Mouse (Mus musculus) cerebellum, postnatal 4 days (tissue): ENCODE data around the gene Gm11437.

Experiments
- DNase-seq, 2 experiments: peaks; one replicate each; pipeline ENCODE4 v3.0.0; 2022; ENCODE audit warnings: low spot score in 2 of 2, mixed read lengths in 1 of 2

Gm11437 gene

DNA sequence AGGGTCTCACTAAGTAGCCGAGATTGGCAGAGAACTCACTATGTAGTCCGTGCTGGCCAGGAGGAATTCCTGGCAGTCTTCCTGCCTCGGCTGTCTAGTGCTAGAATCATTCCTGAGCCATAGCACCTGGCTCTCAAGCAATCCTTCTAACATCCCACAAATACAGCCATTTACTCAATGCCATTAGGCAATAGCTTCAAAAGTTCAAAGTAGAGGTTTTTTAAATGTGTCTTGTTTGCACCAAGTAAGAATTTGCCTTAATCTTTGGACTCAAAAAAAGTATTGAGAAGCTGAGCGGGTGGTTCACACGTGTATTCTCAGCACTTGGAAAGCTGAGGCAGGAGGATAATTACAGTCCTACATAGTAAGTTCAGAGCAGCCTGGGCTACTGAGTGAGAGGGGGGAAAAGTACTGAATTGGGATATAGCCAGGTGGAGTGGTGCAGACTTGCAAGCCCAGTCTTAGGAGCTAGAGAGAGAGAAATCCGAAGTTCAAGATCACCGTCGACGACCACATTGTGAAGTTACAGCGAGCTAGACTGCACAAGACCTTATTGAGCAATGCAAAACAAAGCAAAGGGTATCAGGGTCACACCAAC, 22.0 kb downstream of the Gm11437 start:
- DNase-seq, result no peak

DNA sequence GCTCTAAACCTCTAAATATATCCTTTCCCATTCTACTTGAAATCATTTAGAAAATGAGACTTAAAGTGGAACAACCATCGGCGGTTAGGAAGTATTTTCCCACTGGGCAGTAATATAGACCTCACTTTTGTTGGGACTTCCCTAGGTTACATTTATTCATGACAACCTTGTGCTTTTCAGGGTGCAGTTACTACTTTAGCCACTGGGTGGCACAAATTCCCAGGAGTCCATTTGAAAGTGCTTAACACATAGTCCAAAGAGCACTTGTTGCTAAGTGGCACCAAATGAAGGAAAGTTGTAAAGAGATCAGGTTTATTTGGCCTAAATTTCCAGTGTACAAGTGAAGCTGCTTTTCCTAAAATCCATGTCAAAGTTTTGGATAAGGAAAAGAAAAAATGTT, 25.5 kb downstream of the Gm11437 start:
- peak in 1 of 2 experiments; percentile 41 for DNase-seq

DNA sequence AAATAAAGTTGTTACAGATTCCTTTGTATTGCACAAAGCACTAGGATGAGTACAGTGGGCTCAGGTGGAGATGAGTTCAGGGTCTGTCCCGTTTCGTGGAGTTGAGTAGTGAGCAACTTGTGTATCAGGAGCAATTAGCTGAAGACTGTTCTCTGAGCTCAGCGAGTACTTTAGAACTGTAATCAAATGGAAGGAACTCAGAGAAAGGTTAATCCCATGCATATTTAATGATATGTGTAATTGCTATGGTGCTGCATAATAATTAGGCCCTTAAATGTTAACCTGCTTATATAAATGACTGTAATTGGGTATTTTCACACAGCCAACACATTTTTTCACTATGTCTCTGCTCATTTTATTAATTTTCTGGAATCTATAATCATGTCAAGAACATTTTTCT, 30.8 kb downstream of the Gm11437 start:
- DNase-seq, result no peak

DNA sequence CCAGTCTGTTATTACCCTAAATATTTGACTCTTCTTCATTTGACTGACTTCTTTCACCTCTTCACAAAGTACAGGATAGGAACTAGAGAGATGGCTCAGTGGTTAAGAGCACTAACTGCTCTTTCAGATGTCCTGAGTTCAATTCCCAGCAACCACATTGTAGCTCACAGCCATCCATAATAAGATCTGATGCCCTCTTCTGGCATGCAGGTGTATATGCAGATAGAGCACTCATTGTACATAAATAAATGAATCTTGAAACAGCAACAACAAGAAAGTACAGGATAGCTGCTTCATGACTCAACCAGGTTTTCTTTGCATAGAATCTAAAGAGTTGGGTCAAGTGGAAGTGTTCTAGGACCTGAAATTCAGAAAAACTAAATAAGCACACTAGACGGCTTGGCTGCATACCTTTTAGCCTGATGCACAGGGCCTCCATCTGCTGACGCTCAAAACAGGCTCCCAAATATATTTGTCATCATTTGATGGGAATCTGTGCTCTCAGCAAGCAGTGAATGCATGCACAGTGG, 32.9 kb downstream of the Gm11437 start:
- no peak for DNase-seq

DNA sequence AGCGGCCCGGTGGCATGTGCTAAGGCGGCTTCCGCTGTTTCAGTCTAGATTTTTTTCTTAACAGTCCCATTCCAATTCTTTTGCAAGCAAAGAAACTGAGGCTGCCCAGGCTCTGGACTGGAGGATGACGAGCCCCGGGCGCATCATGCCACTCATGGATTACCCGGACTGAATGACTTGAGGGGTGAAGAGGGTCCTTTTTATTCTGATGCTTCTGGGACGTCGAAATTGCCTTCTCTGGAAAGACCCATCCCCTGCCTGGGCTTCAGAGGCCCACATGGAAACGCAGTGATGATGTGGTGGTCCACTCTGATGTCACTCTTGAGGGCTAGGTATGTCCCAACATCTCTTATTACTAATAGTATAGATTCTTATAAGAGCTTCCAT, 37.5 kb downstream of the Gm11437 start:
- DNase-seq, result no peak

DNA sequence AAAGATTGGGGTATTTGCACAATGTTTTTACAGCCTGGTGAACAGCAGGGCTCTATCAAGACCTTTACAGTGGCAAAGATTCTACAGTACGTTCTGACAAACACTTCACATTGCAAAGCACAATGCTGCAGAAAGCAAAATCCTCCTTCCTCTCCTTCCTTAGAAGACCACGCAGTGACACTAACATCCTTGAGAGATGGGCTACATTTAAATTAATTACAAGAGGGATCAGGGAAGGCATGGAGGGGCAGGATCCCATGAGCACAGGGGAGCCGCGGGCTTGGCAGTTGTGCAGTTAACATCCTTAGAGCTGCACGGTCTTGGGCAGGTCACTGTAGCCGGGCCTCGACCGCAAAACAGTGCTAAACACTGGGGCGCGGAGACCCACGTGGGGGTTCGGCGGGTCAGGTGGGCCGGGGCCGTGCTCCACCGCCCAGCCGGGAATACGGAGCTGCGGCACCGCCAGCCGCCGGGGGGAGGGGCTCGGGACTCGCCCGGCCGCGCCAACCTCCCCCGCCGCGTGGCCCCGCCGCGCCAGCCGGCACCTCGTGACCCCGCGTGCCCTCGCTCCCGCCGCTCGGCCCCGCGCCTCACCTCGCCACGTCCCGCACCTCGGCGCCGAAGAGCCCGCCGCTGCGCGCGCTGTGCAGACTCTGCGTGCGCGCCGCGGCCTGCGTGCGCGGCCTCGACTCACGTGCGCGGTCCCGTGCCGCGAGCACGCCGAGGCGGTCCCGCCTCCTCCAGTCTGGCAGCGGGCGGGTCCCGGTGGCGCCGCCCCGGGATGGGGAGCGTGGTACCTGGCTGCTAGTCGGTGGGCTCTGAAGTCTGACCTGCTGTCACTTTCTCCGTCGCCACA, 38.1 kb downstream of the Gm11437 start, which contains the start of the genes Tada2a and Acaca:
Gene Tada2a (minus strand): TSS at position 658 of the 856 bp plus-strand sequence.
Gene Acaca (plus strand): TSS at position 730 of the 856 bp plus-strand sequence.
- peak; percentile 60 to 84 for DNase-seq

DNA sequence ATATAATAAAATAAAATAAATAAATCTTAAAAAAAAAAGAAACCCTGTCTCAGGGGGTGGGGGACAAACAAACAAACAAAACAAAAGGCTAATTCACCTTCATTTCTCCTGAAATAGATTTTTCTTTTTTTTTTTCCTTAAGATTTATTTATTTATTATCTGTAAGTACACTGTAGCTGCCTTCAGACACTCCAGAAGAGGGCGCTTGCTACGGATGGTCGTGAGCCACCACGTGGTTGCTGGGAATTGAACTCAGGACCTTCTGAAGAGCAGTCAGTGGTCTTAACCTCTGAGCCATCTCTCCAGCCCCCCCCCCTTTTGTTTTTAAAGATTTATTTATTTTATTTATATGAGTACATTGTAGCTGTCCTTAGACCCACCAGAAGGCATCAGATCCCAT, 39.3 kb downstream of the Gm11437 start:
- no peak for DNase-seq

DNA sequence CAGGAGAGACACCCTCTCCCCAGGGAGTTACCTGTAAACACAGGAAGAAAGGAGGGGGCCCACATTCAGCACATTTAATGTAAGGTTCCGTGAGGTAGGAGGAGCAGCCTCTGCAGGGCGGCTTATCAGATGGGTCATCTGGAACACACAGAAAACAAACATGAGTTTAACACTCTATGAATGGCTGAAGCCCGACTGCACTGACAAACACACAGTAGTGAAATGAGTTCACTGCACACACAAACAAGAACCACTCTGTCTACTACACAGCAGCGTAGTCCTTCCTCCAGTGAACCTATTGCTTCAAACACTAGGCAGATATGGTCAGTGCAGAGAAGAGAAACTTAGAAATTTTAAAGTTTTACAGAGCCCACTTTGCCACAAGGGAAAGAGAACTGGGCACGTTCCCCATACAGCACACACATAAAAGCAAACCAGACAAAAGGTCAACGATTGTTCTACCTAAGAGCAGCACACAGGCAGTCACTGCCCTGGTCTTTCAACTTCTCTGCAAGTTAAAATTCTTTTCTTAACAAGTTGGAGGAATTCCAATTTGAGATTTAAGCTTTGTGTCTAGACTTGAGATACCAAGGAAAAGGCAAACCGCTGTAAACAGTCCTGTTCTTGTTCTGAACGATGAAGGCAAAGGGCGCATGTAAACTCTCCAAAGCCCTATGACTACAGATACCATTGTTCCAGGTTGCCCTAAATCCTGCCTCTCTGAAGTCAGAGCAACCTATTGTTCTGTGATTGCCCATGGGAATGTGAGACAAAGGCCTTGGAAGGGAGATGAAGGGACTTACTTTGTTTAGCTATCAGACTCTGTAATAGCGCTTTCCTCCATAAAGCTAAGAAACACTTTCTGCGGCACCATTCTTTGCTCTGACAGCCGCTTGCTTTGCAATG, 46.0 kb downstream of the Gm11437 start:
- no peak for DNase-seq

DNA sequence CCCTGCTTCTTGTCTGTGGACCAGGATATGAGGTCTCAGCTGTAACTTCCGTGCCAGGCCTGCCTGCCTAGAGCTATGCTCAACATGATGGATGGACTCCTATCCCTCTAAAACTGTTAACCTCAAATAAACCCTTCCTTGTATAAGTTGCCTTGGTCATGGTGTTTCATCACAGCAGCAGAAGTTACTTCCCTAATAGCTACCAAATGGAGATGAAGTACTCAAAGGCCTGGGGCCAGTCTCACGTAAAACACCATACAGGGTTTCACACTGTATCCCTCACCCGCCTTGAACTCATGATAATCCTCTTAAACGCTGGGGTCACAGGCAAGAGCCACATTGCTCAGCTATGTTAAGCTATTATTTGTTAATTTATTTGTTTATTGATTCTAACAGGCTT, 49.8 kb downstream of the Gm11437 start:
- DNase-seq, result no peak

DNA sequence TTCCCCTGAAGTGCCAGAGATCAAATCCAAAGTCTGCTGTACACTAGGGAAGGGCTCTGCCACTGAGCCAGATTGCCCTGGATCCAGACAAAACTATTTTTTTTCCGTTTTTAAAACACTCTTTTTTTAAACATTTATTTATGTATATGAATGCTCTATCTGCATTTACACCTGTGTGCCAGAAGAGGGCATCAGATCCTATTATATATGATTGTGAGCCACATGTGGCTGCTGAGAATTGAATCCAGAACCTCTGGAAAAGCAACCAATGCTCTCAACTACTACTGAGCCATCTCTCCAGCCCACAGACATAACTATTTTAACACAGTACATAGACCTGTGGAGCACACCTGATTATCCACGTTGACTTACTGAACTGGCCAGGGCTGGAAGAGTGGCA, 51.1 kb downstream of the Gm11437 start:
- no peak for DNase-seq

DNA sequence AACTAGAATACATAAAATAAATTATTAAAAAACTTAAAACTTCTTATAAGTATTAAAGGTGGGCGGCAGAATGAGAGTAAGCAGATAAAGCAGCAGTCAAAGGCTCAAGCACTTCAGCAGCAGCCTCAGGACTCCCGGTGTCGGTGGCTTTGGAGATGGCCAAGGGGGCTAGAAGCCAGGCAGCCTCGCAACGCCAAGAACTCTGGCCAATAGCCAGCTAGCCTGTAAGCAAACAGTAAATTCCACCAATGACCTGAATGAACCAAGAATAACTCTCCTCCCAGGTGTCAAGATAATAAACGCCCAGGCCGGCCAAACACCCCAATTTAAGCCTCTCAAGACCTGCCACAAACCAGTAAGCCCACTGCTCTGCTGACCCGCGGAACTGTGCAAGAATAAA, 51.6 kb downstream of the Gm11437 start:
- no peak for DNase-seq

DNA sequence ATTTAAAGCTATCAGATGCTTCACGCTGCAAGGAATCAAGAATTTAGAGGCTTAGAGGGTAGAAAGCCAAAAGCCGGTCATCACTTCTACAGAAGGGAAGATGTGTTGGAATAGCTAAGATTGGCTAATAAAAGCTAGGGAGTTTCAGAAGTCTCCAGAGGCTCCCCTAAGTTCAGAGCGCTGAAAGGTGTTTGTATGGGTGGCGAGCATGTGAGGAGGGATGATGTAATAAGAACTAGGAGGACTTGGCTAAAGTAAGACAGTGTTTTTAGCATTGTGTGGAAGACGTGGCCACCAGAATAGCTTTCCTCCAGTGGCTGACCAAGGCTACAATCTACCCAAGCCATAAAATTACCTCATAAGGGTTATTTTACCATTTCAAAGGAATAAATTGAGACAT, 53.7 kb downstream of the Gm11437 start:
- no peak for DNase-seq

DNA sequence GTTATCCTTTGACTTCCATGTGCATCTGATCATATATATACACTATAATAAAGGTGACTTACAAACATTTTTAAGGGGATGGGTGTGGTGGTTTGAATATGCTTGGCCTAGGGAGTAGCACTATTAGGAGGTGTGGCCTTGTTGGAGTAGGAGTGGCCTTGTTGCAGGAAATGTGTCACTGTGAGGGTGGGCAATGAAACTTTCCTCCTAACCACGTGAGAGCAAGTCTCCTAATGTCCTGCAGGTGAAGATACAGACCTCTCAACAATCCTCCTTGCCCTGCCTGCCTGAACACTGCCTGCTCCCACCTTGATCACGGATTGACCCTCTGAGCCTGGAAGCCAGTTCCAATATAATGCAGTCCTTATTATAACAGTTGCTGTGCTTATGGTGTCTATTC, 60.1 kb downstream of the Gm11437 start:
- no peak for DNase-seq

DNA sequence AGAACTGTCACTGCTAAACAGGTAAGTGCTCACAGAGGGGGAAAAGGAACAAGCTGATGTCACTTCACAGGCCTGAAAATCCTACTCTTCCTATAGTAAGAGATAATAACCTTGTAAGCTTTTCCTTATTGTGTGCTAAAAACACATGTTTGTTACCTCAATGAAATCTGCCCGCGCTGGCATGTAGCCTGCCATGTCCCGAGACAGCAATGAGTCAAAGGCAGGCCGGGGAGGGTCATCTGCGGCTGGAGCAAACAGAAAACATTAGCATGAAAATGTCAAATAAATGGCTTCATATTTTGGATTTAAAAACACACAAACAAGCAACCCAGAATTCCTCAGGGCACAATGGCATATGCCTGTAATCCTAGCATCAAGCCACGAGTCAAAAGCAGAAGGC, 63.2 kb downstream of the Gm11437 start:
- no peak for DNase-seq

DNA sequence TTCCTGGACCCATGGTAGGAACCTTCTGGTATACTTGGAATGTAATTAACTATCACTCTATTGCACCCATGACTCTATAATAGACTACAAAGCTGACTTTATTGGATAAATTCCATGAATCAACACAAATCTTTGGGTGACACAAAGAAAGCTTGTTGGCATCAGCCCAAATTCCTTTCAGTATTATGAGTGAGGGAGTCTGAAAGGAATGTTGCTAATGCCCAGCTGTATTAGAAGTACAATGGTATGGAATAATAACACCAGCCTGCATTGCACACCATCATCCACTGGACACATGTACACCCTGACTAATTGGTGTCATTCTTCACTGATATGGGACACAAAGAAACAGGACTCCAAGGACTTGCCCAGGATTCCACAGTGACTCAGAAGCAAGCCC, 66.1 kb downstream of the Gm11437 start:
- DNase-seq, result no peak
